Mouse (Mus musculus) skeletal muscle tissue, adult 2 months (tissue): ENCODE measurements around the gene Cacng8.
A peak's percentile ranks its signal among the peaks of the same experiment; 100 is the strongest.

Experiments
- DNase-seq: peaks from one replicate; pipeline ENCODE4 v3.0.0-alpha.2; 2012; ENCODE audit warnings: low read depth, low spot score

Gene Cacng8

DNA sequence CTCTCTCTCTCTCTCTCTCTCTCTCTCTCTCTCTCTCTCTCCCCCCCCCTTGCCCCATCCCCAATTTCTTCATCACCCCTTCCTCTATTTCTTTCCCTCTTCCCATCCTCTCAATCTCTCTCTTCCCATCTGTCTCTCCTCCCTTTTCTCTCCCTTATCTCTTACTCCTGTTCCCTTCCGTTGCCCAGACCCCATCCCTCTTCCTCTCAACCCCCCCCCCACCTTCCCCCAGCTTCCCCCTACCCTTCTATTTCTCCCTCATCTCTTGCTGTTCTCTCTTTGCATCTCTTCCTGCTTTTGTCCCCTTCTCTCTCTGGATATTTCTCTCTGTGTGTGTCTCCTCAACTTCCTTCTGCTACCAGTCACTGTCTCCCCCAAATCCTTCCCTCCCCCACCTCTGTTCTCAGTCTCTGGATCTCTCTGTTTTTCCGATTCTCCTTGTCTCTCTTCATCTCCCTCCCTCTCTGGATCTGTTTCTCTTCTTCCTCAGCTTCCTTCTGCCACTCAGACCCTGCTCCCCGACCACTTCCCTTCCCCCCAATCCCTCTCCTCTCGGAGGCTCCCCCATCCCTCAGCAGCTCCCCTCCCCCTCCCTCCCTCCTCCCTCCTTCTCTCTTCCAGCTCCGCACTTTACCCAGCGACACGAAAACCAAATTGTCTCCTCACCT lies at the start of gene Cacng8:
Gene Cacng8, plus strand, starts transcription at position 271 of the 668 bp plus-strand sequence.
- DNase-seq = no peak

DNA sequence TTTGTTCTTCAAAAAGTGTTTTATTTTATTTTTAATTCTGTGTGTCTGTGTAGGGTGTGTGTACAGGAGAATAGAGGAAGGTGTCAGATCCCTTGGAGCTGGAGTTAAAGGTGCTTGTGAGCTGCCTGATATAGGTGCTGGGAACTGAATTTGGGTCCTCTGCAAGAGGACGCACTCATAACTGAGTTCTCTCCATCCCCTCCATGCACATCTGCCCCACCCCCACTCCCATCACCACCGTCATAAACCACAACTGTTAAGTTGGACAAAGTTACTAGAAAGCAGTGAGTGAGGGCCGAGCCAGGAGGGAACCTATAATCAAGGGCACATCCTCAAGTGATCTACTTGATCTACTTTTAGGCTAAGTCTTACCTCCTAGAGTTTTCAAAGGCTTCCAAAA lies 46.6 kb upstream of the Cacng8 start:
- no peak for DNase-seq

DNA sequence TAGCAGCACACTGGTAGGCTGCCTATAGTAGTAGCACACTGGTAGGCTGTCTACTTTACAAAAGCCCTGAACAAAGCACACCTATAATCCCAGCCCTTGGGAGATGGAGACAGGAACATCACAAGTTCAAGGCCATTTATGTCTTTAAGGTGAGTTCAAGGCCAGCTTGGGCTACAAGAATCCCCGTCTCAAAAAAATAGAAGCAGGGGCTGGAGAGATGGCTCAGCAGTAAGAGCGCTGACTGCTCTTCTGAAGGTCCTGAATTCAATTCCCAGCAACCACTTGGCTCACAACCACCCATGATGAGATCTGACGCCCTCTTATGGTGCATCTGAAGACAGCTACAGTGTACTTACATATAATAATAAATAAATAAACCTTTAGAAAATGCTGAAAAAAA lies 45.2 kb upstream of the Cacng8 start:
- no peak for DNase-seq

DNA sequence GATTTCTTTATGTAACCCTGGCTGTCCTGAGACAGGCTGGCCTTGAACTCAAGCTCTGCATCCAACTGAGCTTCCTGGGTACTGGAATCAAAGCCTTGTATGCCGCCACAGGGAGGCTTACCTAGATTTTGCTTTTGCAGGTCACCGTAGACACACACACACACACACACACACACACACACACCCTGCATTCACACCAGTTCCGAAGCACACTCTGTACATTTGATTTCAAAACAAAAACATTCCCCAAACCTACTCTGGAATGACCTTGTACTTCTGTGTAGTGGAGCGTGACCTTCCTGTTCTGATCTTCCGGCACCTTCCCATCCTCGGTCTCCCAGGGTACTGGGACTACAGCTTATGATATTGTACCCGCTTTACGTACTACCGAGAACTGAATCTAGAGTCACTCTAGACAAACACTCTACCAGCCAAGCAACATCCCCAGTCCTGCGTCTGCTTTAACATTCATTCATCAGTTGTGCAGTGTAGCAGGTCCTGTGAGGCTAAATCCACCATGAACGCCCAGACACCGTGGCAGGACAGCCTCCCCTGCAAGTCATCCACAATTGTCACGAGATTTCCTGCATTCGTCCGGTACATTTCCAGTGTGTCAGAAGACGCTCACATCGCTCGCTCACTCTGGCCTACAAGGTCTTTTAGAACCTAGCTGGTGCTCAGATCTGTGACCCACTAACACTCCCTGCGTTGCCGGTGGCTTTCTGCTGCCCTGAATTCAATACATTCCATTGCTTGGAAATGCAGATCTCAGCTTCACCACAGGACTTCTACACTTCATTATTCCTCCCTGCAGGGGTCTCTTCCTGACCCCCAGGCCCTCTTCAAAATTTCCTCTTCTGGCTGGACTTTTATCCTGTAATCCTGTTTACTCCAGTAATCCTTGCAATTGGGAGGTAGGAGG lies 42.9 kb upstream of the Cacng8 start:
- DNase-seq = no peak

DNA sequence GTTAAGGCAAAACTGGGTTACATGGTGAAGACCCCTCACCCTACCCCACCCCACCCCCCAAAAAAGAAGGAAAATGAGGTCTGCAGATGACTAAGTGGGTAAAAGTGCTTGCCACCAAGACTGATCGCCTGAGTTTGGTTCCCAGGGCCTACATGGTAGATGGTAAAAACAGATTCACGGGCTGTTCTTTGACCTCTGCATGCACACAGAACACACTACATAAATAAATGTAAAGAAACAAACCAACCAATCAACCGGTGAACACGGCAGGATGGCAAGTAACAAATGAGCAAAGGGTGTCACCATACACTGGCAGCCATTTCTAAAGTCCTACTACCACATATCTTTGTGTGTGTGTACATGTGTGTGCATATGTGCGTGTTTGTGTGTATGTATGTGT lies 42.2 kb upstream of the Cacng8 start:
- DNase-seq = no peak

DNA sequence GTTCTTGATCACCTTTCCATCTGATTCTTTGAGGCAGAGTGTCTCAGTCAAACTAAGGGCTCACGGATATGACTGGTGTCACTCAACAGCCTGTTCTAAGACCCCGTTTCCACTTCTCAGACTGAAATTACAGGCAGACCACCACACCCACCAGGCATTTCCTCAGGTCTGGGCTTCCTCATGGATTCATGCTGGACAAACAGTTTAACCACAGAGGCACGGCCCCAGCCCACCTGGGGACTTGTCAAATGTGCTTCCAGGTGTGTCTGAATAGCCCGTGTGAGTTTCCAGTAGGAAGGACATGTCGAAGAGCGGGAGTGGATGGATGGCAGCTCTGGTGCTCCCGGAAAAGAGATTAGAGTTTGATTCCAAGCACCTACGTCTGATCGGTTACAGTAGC lies 40.7 kb upstream of the Cacng8 start:
- no peak for DNase-seq

DNA sequence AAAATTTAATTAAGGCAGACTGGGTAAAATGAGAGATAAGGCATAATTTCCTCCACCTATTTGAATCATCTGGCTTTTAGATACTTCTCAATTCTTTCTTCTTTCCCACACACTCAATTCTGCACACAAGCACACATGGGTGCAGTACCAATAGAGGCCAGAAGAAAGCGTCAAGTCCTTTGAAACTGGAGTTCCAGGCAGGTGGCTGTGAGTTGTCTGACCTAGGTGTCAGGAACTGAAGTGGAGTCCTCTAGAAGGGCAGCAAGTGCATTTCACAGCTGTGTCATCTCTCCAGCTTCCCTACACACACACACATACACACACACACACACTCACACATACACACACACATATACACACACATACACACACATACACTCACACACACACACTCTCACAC lies 38.9 kb upstream of the Cacng8 start:
- no peak for DNase-seq

DNA sequence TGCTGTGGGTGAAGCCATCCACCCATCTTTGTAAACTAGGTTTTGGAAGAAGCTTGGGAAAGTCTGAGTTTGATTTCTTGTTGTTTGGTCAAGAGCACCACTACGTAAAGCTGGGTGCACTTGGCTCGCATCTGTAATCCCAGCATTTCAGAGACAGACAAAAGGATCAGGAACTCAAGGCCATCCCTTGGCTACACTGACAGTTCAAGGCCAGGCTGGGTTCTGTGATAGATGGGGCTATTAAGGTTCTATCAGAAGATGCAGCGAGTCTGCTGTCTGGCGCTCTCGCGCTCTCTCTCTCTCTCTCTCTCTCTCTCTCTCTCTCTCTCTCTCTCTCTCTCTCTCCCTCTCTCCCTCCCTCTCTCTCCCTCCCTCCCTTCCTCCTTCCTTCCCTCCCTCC lies 35.6 kb upstream of the Cacng8 start:
- no peak for DNase-seq

DNA sequence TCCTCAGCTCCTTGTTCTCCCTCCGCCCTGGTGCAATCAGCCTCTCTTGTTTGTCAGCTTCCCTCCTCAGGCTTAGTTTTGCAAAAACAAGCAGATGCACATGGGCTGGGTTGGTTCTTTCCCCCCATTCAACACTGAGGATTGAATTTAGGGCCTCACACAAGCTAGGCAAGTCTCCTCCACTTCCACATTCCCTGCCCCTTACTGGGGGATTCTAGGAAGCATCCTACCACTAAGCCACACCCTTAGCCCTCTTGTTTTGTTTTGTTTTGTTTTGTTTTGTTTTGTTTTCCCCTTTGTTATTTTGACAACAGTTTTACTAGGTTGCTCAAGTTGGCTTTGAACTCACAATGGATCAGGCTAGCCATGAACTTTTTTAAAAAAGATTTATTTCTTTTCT lies 29.8 kb upstream of the Cacng8 start:
- no peak for DNase-seq

DNA sequence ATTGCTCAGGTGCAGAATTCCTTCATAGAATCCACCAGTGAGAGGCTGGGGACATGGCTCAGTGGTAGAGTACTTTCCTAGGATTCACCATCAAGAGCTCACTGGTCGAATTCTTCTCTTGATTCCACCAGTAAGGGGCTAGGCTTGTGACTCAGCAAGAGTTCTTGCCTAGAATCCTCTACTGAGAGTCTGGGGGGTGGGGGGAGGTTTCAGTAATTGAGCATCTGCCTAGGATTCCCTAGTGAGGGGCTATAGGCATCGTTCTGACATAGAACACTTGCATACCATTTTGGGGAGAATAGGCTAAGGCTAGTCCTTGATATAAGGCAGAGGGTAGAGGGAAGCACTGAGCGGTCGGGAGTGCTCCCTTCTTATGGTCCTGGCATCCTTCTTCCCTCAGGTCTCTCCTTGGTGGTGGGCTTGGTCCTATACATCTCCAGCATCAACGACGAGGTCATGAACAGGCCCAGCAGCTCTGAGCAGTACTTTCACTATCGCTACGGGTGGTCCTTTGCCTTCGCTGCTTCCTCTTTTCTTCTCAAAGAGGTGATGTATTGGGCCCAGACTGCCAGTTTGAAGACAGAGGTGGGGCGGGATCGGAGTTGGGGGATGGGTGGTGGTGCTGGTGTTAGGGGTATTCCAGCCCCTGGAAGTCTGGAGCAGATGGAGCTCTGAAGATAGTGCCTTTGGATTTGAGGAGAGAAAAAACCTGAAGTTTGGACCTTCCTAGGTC lies 24.8 kb upstream of the Cacng8 start:
- no peak for DNase-seq

DNA sequence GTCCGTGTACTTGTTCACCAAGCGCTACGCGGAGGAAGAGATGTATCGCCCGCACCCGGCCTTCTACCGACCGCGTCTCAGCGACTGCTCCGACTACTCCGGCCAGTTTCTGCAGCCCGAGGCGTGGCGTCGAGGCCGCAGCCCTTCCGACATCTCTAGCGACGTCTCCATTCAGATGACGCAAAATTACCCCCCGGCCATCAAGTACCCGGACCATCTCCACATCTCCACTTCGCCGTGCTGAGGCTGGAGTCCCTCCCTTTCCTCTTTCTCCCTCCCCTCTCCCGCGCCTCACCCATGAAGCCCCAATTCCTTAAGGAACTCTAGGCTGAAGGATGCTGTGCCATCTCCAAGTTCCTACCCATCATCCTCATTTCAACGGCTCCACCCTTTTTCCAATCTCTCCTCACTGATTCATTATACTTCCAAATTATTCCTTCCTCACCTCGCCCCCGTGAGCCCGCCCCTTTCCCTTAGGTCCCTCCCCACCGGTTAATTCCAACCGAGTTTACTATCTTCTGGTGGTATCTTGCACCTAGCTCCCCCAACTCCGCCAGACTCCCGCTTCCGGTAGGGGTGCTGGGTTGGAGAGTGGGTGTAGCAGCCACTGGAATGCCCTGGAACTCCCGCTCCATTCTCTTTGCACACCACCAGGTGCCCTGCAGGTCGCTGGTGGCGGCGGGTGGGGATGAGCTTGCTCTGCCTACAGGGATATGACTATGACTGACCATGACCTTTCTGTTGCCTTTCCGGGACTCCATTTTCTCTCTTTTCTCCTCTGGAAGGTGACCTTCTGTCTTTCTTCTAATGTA lies 23.6 kb upstream of the Cacng8 start:
- no peak for DNase-seq

DNA sequence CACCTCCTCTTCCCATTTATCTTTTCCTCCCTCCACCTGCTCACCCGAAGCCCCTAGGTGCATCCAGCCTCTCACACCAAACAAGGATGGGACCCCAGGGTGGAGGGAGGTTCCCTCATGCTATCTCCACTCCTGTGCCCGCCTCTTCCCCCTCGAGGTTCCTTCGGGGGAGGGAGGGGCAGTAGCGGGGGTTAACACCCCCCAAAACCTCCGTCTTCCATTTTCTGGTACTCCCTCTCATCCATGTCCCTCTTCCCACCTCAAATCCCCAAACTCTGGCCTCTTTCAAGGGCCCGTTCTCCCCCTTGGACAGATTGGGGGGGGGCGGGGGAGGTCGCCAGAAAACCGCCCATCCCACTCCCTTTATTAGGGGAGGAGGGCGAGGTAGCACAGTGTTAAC lies 22.9 kb upstream of the Cacng8 start:
- DNase-seq = no peak

DNA sequence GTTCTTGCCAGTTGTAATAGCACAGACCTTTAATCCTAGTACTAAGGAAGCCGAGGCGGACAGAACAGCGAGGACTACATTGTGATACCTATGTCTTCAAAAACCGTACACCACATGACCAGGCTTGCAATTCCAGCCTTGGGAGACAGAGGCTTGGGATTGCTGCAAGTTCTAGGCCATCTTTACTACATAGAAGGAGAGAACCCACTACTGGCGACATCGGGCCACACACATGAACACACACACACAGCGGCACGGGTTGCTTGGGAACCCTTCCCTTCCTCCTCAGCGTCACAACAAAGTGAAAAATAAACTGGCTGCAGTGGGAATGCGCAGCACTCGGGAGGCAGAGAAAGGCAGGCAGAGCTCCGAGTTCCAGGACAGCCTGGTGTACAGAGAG lies 22.2 kb upstream of the Cacng8 start:
- DNase-seq = no peak

DNA sequence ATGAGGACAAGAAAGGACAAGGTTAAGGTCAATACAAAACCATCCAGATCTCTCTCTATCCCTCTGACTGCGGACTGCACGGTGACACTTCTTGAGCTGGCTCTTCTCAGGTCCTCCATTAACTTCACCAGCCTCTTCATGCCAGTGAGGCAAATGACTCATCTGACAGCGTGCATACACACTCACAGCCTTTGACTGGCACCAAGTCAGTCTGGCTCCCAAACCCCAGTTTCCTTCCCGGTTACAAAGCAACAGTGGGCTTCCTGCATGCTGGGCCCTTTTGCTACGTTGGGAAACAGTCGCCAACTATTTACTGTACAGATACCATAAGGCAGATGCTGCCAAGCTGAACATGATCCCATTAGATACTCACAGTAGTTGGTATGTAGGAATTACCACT lies 21.3 kb upstream of the Cacng8 start:
- no peak for DNase-seq

DNA sequence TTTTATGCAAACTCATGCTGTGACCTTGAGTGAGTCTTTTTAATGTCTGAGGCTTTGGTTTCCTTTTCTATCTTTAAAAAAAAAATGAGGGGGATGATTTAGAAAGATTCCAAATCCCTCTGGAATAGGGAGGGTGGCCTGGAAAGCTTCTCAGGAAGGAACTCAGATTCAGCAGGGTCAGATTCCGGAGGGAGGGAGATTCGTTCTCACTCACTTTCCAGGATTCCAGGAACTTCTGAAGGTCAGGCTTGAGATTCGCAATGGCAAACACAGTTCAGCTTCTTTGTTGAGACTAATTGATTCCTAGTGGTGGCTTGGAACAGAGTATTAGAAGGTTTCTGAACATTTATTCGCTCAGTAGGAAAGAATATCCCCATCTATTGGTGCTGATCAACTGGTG lies 20.1 kb upstream of the Cacng8 start:
- DNase-seq = no peak

DNA sequence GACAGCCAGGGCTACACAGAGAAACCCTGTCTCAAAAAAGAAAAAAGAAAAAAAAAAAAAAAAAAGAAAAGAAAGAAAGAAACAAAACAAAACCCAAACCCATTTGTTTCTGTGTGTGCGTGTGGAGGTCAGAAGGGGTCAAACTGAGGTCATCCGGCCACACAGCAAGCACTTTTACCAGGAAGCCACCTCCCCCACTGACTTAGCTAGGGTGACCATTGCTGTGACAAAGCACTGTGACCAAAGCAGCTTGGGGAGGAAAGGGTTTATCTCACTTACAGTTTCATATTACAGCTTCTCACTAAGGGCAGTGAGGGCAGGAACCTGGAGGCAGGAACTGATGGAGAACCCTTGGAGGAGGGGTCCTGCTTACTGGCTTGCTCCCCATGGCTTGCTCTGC lies 18.1 kb upstream of the Cacng8 start:
- no peak for DNase-seq

DNA sequence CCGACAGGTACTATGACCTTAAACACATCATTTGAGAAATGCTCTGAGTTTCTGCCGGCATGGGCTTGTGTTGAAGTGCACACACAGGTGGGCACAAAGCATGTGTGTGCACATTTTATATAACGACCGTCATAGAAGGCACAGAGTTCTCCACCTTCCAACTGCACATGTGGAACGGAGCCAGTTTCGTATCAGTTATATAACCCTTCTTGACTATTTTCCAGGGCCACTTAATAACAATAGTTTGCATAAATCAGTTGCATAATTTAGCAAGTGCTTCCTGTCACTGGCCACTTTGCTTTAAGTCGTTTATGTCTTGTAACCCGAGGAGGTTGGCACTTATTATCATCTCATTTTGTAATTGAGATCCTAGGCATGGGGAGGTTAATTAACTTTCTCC lies 16.7 kb upstream of the Cacng8 start:
- DNase-seq = no peak

DNA sequence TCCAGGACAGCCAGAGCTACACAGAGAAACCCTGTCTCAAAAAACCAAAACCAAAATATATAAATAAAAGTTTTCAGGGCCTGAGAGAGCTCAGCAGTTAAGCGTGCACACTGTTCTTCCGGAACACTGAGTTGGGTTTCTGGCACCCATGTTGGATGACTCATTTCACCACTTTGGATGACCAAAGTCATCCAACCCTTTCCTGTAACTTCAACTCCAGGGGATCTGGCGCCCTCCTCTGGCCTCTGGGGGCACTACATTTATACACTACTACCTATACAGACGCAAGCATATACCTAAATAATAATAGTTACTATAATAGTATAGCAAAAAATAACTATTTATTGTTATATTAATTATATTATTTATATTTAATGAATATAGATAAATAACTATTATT lies 13.7 kb upstream of the Cacng8 start:
- peak; percentile 27 for DNase-seq

DNA sequence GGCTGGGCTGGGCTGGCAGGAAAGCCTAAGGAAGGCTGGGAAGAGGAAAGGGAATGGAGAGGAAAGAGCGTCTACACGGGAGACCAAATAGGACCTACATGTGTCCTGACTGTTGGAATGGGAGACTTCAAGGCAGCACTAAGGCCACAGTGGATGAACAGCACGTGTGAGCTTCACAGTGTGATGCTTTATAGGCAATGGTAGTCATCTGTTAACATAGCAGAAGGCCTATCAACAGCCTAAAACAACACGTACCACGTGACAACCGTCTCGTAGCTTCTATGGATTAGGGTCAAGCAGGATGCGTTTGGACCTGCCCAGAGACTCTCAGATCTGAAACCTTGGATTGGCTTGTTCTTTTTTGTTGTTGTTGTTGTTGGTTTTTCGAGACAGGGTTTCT lies 8.4 kb upstream of the Cacng8 start:
- no peak for DNase-seq

DNA sequence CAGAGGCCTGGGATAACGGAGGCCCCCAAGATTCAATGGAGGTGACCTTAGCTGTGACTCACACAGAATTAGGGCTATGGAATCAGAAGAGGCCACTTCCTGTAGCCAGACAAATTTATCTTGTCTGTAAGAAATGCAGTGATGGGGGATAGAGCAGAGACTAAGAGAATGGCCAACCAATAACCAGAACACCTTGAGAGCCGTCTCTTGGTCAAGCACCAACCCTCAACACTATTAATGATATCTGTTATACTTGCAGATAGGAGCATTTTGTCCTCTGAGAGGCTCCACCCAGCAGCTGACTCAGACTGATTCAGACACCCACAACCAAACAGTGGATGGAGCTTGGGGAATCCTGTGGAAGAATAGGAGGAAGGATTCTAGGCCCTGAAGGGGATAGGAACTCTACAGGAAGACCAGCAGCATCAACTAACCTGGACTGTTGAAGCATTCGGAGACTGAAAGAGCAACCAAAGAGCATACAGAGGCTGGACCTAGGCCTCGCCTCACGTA lies 5.6 kb upstream of the Cacng8 start:
- DNase-seq = no peak

DNA sequence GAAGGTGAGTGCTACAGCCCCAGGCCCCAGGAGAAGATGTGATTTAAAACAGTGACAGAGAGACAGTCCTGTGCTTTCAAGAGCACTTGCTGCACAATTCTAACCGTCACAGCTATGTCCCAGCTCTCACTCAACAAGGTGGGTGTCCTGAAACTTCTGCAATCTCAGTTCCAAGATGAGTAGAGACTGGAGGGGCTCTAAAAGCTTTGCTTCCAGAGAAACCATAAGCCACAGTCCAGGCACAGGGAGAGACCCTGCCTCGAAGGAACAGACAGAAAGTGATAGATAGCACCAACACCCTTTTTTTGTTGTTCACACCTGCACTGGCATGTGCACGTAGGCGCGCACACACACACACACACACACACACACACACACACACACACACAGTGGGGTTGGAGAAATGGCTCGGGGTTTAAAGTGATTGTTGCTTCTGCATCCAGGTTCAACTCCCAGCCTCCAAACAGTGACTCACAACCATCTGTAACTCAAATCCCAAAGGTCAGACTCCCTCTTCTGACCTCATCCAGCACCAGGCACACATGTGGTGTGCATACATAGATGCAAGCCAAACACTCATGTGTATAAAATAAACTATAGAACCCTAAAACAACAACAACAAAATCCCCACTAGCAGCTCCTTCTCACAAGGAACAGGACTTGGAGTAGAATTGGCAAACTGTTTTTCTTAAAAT lies 4.3 kb upstream of the Cacng8 start:
- no peak for DNase-seq
